Mouse (Mus musculus) thymus, adult 2 months (tissue): ENCODE measurements around the gene Gm20388.

Experiments used
- CTCF ChIP-seq: fragments of 200-500 bp; IDR thresholded peaks from 2 replicates; pipeline ENCODE4 v1.5.1; 2012; ENCODE audit warnings: mild to moderate bottlenecking, control low read depth, low read length, moderate library complexity, borderline replicate concordance; ENCODE audit not compliant: control insufficient read depth, poor library complexity, insufficient read depth; ENCODE audit errors: extremely low read depth
- POLR2A ChIP-seq: fragments of 200-500 bp; IDR thresholded peaks from 2 replicates; pipeline ENCODE4 v1.6.1; 2012; ENCODE audit warnings: mild to moderate bottlenecking, low read length, control low read depth, moderate library complexity; ENCODE audit not compliant: control insufficient read depth, poor library complexity, insufficient read depth; ENCODE audit errors: extremely low read depth

DNA sequence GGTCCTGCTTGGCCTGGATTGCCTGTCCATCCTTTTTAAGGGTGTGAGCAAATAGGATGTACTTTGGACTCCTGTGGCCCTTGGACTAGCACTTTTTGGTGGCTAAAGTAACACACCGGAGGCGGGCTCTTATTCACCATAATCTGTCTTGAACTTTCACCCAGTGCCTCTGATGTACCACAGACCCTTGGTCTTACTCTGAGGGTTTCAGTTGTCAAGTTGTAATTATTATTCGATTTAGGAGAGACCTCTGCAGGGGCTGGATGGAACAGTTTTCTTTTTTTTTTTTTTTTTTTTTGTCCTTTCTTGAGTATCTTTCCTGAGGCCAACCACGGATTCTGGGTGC, 3532.9 kb downstream of the Gm20388 start:
- TF ChIP-seq CTCF: no peak
- no peak for TF ChIP-seq POLR2A
